In genomic region chr14:41047402-41047801, GRCm38 (mm10) we compare ENCODE assay signal across 32 mouse cellular contexts. TPM values are rescaled to one million over a fixed set of nuclear protein-coding genes. Genes with fewer than 3 reads are reported as not detected.
"Had no signal": no experiment of that assay in that cellular context is flagged by ENCODE, and none has a peak within 500 bp of the region (broad histone marks: within the 10 kb centered on the region; RNA-seq: fewer than 3 reads in every experiment).

No protein-coding gene starts in this region.

- H3K4me2 ChIP-seq: heart, embryonic 11.5 days; heart, embryonic 13.5 days; heart, embryonic 15.5 days; hindbrain, embryonic 13.5 days; hindbrain, embryonic 15.5 days; limb, embryonic 13.5 days; limb, embryonic 15.5 days; liver, embryonic 12.5 days had no signal

- DNase-seq: gastrocnemius, postnatal 14 days; gastrocnemius, postnatal 36 days; heart, adult 11 months; heart, adult 2 months; heart, postnatal 14 days; heart, postnatal 36 days; kidney, adult 11 months; kidney, adult 2 months; kidney, adult 9 months; kidney, postnatal 10 days; kidney, postnatal 25 days; layer of hippocampus, adult 9-11 months; layer of hippocampus, postnatal 36 days; left cerebral cortex, postnatal 4 days had no signal

- H3K36me3 ChIP-seq: heart, embryonic 13.5 days; heart, embryonic 15.5 days; hindbrain, embryonic 13.5 days; hindbrain, embryonic 15.5 days; limb, embryonic 13.5 days; limb, embryonic 15.5 days; liver, embryonic 12.5 days had no signal

- H3K4me3 ChIP-seq: heart, adult 2 months; heart, embryonic 13.5 days; heart, embryonic 15.5 days; hindbrain, embryonic 13.5 days; hindbrain, embryonic 15.5 days; limb, embryonic 13.5 days; limb, embryonic 15.5 days; liver, embryonic 12.5 days had no signal

- H3K9me3 ChIP-seq: heart, embryonic 15.5 days; hindbrain, embryonic 13.5 days; hindbrain, embryonic 15.5 days; limb, embryonic 15.5 days; liver, embryonic 12.5 days had no signal

- ATAC-seq: hindbrain, postnatal 0 days; intestine, embryonic 16.5 days; liver, embryonic 12.5 days had no signal

- H3K27ac ChIP-seq: heart, adult 2 months; heart, embryonic 13.5 days; heart, embryonic 15.5 days; hindbrain, embryonic 13.5 days; hindbrain, embryonic 15.5 days; hindbrain, postnatal 0 days; limb, embryonic 13.5 days; limb, embryonic 15.5 days; liver, embryonic 12.5 days; liver, embryonic 14.5 days had no signal

- H3K27me3 ChIP-seq: heart, embryonic 13.5 days; heart, embryonic 15.5 days; hindbrain, embryonic 13.5 days; hindbrain, embryonic 15.5 days; limb, embryonic 13.5 days; limb, embryonic 15.5 days; liver, embryonic 12.5 days had no signal

- H3K4me1 ChIP-seq: heart, embryonic 13.5 days; heart, embryonic 15.5 days; hindbrain, embryonic 13.5 days; hindbrain, embryonic 15.5 days; limb, embryonic 13.5 days; limb, embryonic 15.5 days had no signal

- H3K9ac ChIP-seq: heart, embryonic 13.5 days; heart, embryonic 15.5 days; hindbrain, embryonic 13.5 days; hindbrain, embryonic 15.5 days; limb, embryonic 13.5 days; limb, embryonic 15.5 days; liver, embryonic 12.5 days; liver, embryonic 14.5 days had no signal

RNA-seq across cellular contexts. Expression of gene Dydc2, which starts 21.6 kb away (rescaled TPM):
- polyA plus RNA-seq: heart, adult 2 months; heart, embryonic 15.5 days; heart, postnatal 0 days; intestine, embryonic 16.5 days; kidney, adult 2 months; kidney, embryonic 16.5 days; large intestine, adult 2 months; limb, embryonic 11.5 days; limb, embryonic 13.5 days; limb, embryonic 15.5 days; liver, adult 2 months; liver, embryonic 12.5 days; liver, embryonic 14.5 days had no signal

RNA-seq across cellular contexts. Expression of gene Dydc1, which starts 25.3 kb away (rescaled TPM):
- polyA plus RNA-seq: gonadal fat pad, adult 2 months; heart, adult 2 months; heart, embryonic 11.5 days; heart, embryonic 13.5 days; heart, embryonic 15.5 days; heart, postnatal 0 days; hindbrain, embryonic 15.5 days; hindbrain, postnatal 0 days; intestine, embryonic 16.5 days; kidney, adult 2 months; kidney, embryonic 16.5 days; large intestine, adult 2 months; limb, embryonic 11.5 days; limb, embryonic 13.5 days; limb, embryonic 15.5 days; liver, adult 2 months; liver, embryonic 12.5 days had no signal

RNA-seq across cellular contexts. Expression of gene Mat1a, which starts 57.4 kb away (rescaled TPM):
- polyA plus RNA-seq: hindbrain, embryonic 11.5 days; hindbrain, embryonic 13.5 days; hindbrain, embryonic 15.5 days; hindbrain, postnatal 0 days; large intestine, adult 2 months; limb, embryonic 11.5 days; limb, embryonic 13.5 days had no signal
